Mouse (Mus musculus): ENCODE data around the gene Mtmr3.

DNA sequence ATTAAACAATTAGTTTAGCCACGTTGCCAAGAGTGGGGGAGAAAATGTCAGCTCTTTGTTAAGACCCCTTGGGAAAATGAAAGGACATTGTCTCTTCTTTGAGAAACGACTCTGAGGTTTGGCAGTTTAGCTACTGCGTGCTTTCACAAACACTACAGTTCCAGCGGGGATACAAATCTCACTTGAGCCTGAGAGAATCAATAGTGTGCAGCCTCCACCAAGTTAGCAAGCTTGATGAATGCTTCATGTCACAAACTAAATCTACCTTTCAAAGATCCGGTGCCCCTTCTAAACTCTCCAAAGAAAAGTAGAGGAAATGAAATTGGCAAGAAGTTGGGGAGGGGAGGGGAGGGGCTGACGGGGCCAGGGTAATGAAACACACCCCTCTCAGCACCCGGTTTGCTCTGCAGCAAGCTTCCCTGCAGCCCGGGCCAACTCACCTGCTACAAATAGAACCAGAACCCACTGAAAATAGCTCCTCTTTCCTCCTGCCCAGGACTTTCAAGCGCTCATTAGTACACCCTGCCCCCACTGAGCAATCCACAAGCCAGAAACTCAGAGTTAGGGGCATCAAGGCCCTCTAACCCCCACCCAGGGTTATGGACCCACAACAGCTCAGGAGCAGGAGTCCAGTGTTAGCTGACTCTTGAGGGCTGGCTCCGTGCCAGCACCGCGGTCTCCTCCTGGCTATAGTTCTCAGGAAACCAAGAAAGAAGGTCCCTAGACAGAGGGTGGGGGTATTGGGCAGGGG is 8.2 kb upstream of the Mtmr3 start:
- TF ChIP-seq CTCF (IDR thresholded peaks at IDR 0.05 in 2 of 3, conservative IDR thresholded peaks at IDR 0.05 in 1 of 3; ENCODE audit: control insufficient read depth in 1 of 3, insufficient read depth in 1 of 3, low read depth in 2 of 3, low read length in 3 of 3, poor library complexity in 1 of 3, severe bottlenecking in 1 of 3) (no peak), EP300 (IDR thresholded peaks at IDR 0.05; ENCODE audit: low read depth in 1 of 2, low read length in 2 of 2) (no peak)

Data from MEL (cell line).